In genomic region chr1:135788708-135789107, GRCm38 (mm10) we compare ENCODE assay signal across 9 mouse cellular contexts. TPM values are rescaled to one million over a fixed set of nuclear protein-coding genes. Genes with fewer than 3 reads are reported as not detected.
DNase-seq lines count a peak whose midpoint lies in the region; ATAC-seq and TF ChIP-seq lines count a peak whose summit lies in the region.
"Had no signal": no experiment of that assay in that cellular context is flagged by ENCODE, and none has a peak within 500 bp of the region (broad histone marks: within the 10 kb centered on the region; RNA-seq: fewer than 3 reads in every experiment).

No protein-coding gene starts in this region.

- peak; percentile 39; the same call in 1 of the 2 replicates for TF ChIP-seq CTCF in brain, embryonic 14.5 days (IDR thresholded peaks at IDR 0.05; ENCODE audit: borderline replicate concordance, extremely low read depth, insufficient read depth, insufficient read length)

- no peaks in the 10 kb centered on the region for H3K36me3 ChIP-seq in neural tube, embryonic 13.5 days

- H3K4me3 ChIP-seq in neural tube, embryonic 13.5 days: no peak overlapping the region

- no peak for ATAC-seq in neural tube, embryonic 13.5 days (ENCODE audit: low read depth)

- intact Hi-C loops in gastrocnemius, postnatal 14 days (cut with DNase I; ENCODE audit: low total_unique reads): no loop called here
- intact Hi-C loops in gastrocnemius, postnatal 36 days (cut with DNase I): no loop called here

- H3K4me2 ChIP-seq in neural tube, embryonic 13.5 days: peak overlapping the region; percentile 30; the same call in 1 of the 2 replicates

- 28% methylated on average over 10 of the region's 10 CpGs for WGBS in neural tube, embryonic 13.5 days

- DNase-seq in gastrocnemius, postnatal 14 days: peak; percentile 27
- DNase-seq in gastrocnemius, postnatal 36 days: no peak
- DNase-seq in 416B (ENCODE audit: low read depth): peak; percentile 69
- peak; percentile 28 for DNase-seq in brain, embryonic 14.5 days (ENCODE audit: low read depth)
- peak; percentile 71 to 78 for DNase-seq in kidney, postnatal 4 days
- no peak for DNase-seq in yolk sac, embryonic 10.5 days (ENCODE audit: low spot score)
- no peak for DNase-seq in cerebellum, adult 11 months

- no peak for TF ChIP-seq POLR2A in brain, embryonic 14.5 days (IDR thresholded peaks at IDR 0.05; ENCODE audit: borderline replicate concordance, extremely low read depth, insufficient read depth, insufficient read length, poor library complexity, severe bottlenecking)

- peaks cover 8% of the 10 kb centered on the region for H3K4me1 ChIP-seq in neural tube, embryonic 13.5 days (replicated peaks)

- no peak overlapping the region for H3K9ac ChIP-seq in neural tube, embryonic 13.5 days

- no peaks in the 10 kb centered on the region for H3K9me3 ChIP-seq in neural tube, embryonic 13.5 days

- H3K27ac ChIP-seq in neural tube, embryonic 13.5 days (replicated peaks): no peak overlapping the region

- peaks cover 5% of the 10 kb centered on the region; the same call in 1 of the 2 replicates for H3K27me3 ChIP-seq in neural tube, embryonic 13.5 days

RNA-seq across cellular contexts. Expression of gene Tnni1, which starts 9.5 kb away (rescaled TPM):
- total RNA-seq in gastrocnemius, postnatal 14 days (2021): 100 to 1,000 TPM; 204 to 373 TPM
- total RNA-seq in gastrocnemius, postnatal 36 days (2021): 100 to 1,000 TPM in 1 of 2 experiments, 10 to 100 TPM in 1; 69.4 to 433 TPM
- 2.6 and 3.1 TPM in 2 replicates for polyA plus RNA-seq in brain, embryonic 14.5 days (2012; rRNA removed)
- polyA plus RNA-seq in neural tube, embryonic 13.5 days (2015; fragmentation: Nextera tagmentation; extraction: Ambion mirVana): 15.0 and 31.7 TPM in 2 replicates

RNA-seq across cellular contexts. Expression of gene Phlda3, which starts 22.8 kb away (rescaled TPM):
- total RNA-seq in gastrocnemius, postnatal 14 days (2021): 10 to 100 TPM; 25.4 to 39.5 TPM
- 100 to 1,000 TPM; 108 to 122 TPM for total RNA-seq in gastrocnemius, postnatal 36 days (2021)
- 18.6 and 20.1 TPM in 2 replicates for polyA plus RNA-seq in brain, embryonic 14.5 days (2012; rRNA removed)
- polyA plus RNA-seq in neural tube, embryonic 13.5 days (2015; fragmentation: Nextera tagmentation; extraction: Ambion mirVana): 32.1 and 32.6 TPM in 2 replicates

RNA-seq across cellular contexts. Expression of gene Lad1, which starts 29.7 kb away (rescaled TPM):
- under 1 TPM; 0.16 to 0.22 TPM for total RNA-seq in gastrocnemius, postnatal 14 days (2021)
- not detected for total RNA-seq in gastrocnemius, postnatal 36 days (2021)
- 0.81 and 0.93 TPM in 2 replicates for polyA plus RNA-seq in brain, embryonic 14.5 days (2012; rRNA removed)
- 0.40 and 0.73 TPM in 2 replicates for polyA plus RNA-seq in neural tube, embryonic 13.5 days (2015; fragmentation: Nextera tagmentation; extraction: Ambion mirVana)
- total RNA-seq: adrenal gland, postnatal 36 days had no signal

RNA-seq across cellular contexts. Expression of gene Tnnt2, which starts 47.4 kb away (rescaled TPM):
- total RNA-seq in gastrocnemius, postnatal 14 days (2021): 10 to 100 TPM; 22.8 to 27.9 TPM
- 1 to 10 TPM; 2.9 to 5.4 TPM for total RNA-seq in gastrocnemius, postnatal 36 days (2021)
- polyA plus RNA-seq in brain, embryonic 14.5 days (2012; rRNA removed): 0.71 and 1.0 TPM in 2 replicates
- 10.9 and 22.7 TPM in 2 replicates for polyA plus RNA-seq in neural tube, embryonic 13.5 days (2015; fragmentation: Nextera tagmentation; extraction: Ambion mirVana)

Comparison
In these comparisons a context has a peak if more than half of its experiments do, and no peak if none do; other contexts are left out.
1. DNase-seq: peak in gastrocnemius, postnatal 14 days (single experiment), 416B (single experiment), brain, embryonic 14.5 days (single experiment) and kidney, postnatal 4 days (2 of 2); none in gastrocnemius, postnatal 36 days (0 of 2), yolk sac, embryonic 10.5 days (single experiment) and cerebellum, adult 11 months (single experiment).